Mouse (Mus musculus) forebrain, embryonic 11.5 days (tissue): ENCODE data around the gene Sgtb. TPM values are rescaled to one million over a fixed set of nuclear protein-coding genes. Genes with fewer than 3 reads are reported as not detected.
A peak's percentile ranks its signal among the peaks of the same experiment; 100 is the strongest.

ENCODE experiments used
- ATAC-seq: fragments of 200-750 bp; cut with Nextera tagmentation; replicated peaks from 2 replicates; pipeline ENCODE4 v1.8.0; 2017; ENCODE audit warnings: moderate TSS enrichment; ENCODE audit not compliant: low FRiP score
- DNase-seq: peaks from one replicate; pipeline ENCODE4 v3.0.0-alpha.2; 2017; ENCODE audit warnings: low spot score
- H3K27ac ChIP-seq: fragments of 300-500 bp; sonication (generic); 2 replicates; pipeline ENCODE4 v1.5.1; 2014; ENCODE audit warnings: low read depth, low read length
- H3K27me3 ChIP-seq: fragments of 300-500 bp; sonication (generic); 2 replicates; pipeline ENCODE4 v1.6.1; 2014; ENCODE audit warnings: mild to moderate bottlenecking, low read length, mixed read lengths; ENCODE audit not compliant: control insufficient read depth, insufficient read depth
- H3K36me3 ChIP-seq: fragments of 300-500 bp; sonication (generic); 2 replicates; pipeline ENCODE4 v1.6.1; 2014; ENCODE audit warnings: mild to moderate bottlenecking, low read length, moderate library complexity, mixed read lengths; ENCODE audit not compliant: control insufficient read depth, insufficient read depth
- H3K4me1 ChIP-seq: fragments of 300-500 bp; sonication (generic); replicated peaks from 2 replicates; pipeline ENCODE4 v1.6.1; 2014; ENCODE audit warnings: low read length, mixed read lengths; ENCODE audit not compliant: control insufficient read depth, insufficient read depth
- H3K4me2 ChIP-seq: fragments of 300-500 bp; sonication (generic); 2 replicates; pipeline ENCODE4 v1.6.1; 2014; ENCODE audit warnings: low read depth, mild to moderate bottlenecking, low read length, moderate library complexity, mixed read lengths; ENCODE audit not compliant: severe bottlenecking
- H3K4me3 ChIP-seq: fragments of 300-500 bp; sonication (generic); 2 replicates; pipeline ENCODE4 v1.5.1; 2014; ENCODE audit warnings: low read depth, low read length
- H3K9ac ChIP-seq: fragments of 300-500 bp; sonication (generic); 2 replicates; pipeline ENCODE4 v1.6.1; 2014; ENCODE audit warnings: low read length
- H3K9me3 ChIP-seq: fragments of 300-500 bp; sonication (generic); 2 replicates; pipeline ENCODE4 v1.6.1; 2016; ENCODE audit warnings: low read length, mixed read lengths; ENCODE audit not compliant: control insufficient read depth
- WGBS: fragments of 180-500 bp; shearing (Covaris S2); extraction: QIAGEN DNeasy Blood & Tissue Kit; methylation state at CpG from one replicate; pipeline ENCODE4 v1.1.7; 2014; 5-methylcytosine and 5-hydroxymethylcytosine counted together
- polyA plus RNA-seq: library from polyadenylated mRNA; unstranded; fragments of >200 nt; fragmentation: Nextera tagmentation; extraction: Ambion mirVana; gene quantifications from 2 replicates; pipeline ENCODE4 v1.2.1, GENCODE M21; 2014

The Sgtb gene
- polyA plus RNA-seq: 16.7 and 18.1 TPM in 2 replicates

- no peak within 1 kb of the TSS for H3K27ac ChIP-seq
- H3K9ac ChIP-seq: peak within 1 kb of the TSS; percentile 66
- peaks cover 2% of the 10 kb centered on the region; the same call in 1 of the 2 replicates for H3K4me1 ChIP-seq
- WGBS: 1% methylated on average over 35 of the region's 44 CpGs
- no peaks in the 10 kb centered on the region; the same call in 1 of the 2 replicates for H3K9me3 ChIP-seq
- DNase-seq (peak; percentile 98), ATAC-seq (peak; percentile 97)
- H3K4me2 ChIP-seq: peak within 1 kb of the TSS; percentile 98
- no peaks in the 10 kb centered on the region for H3K27me3 ChIP-seq
- H3K4me3 ChIP-seq: peak within 1 kb of the TSS; percentile 74
- H3K36me3 ChIP-seq: no peaks in the 10 kb centered on the region
Observed at GRCm38 (mm10) chr13:104109288-104109815, at the start of gene Sgtb, which contains the start of gene Nln. Gene Sgtb (plus strand): TSS chr13:104109741. Gene Nln (minus strand): TSS chr13:104109614.

GRCm38 (mm10) chr13:104060231-104060630, 49.3 kb upstream of the Sgtb start:
- peaks cover 5% of the 10 kb centered on the region; the same call in 1 of the 2 replicates for H3K4me1 ChIP-seq
- no peak overlapping the region for H3K9ac ChIP-seq
- H3K27me3 ChIP-seq: no peaks in the 10 kb centered on the region
- WGBS: 87% methylated on average over 1 of the region's 1 CpGs
- H3K4me3 ChIP-seq: no peak overlapping the region
- DNase-seq (no peak), ATAC-seq (no peak)
- H3K27ac ChIP-seq: no peak overlapping the region
- no peaks in the 10 kb centered on the region for H3K36me3 ChIP-seq
- no peak overlapping the region for H3K4me2 ChIP-seq
- no peaks in the 10 kb centered on the region for H3K9me3 ChIP-seq

GRCm38 (mm10) chr13:104061975-104062750, 47.4 kb upstream of the Sgtb start:
- Histone ChIP-seq H3K9me3 (no peaks in the 10 kb centered on the region), H3K4me2 (no peak overlapping the region), H3K36me3 (no peaks in the 10 kb centered on the region), H3K9ac (no peak overlapping the region), H3K27ac (no peak overlapping the region), H3K4me1 (peaks cover 5% of the 10 kb centered on the region; the same call in 1 of the 2 replicates), H3K27me3 (no peaks in the 10 kb centered on the region), H3K4me3 (no peak overlapping the region)
- DNase-seq: no peak
- 0 out of 2 replicates have a peak, but pooled peaks have one; percentile 33 for ATAC-seq
- 41% methylated on average over 2 of the region's 2 CpGs for WGBS

GRCm38 (mm10) chr13:104063061-104063460, 46.5 kb upstream of the Sgtb start:
- H3K4me2 ChIP-seq: no peak overlapping the region
- WGBS: 81% methylated on average over 9 of the region's 9 CpGs
- H3K36me3 ChIP-seq: no peaks in the 10 kb centered on the region
- no peaks in the 10 kb centered on the region for H3K27me3 ChIP-seq
- H3K9ac ChIP-seq: no peak overlapping the region
- no peak overlapping the region for H3K4me3 ChIP-seq
- DNase-seq (no peak), ATAC-seq (no peak)
- peaks cover 5% of the 10 kb centered on the region; the same call in 1 of the 2 replicates for H3K4me1 ChIP-seq
- no peak overlapping the region for H3K27ac ChIP-seq
- no peaks in the 10 kb centered on the region for H3K9me3 ChIP-seq

- DNase-seq (no peak), ATAC-seq (no peak)
- H3K36me3 ChIP-seq: no peaks in the 10 kb centered on the region
- H3K9me3 ChIP-seq: no peaks in the 10 kb centered on the region
- H3K4me1 ChIP-seq: peaks cover 5% of the 10 kb centered on the region; the same call in 1 of the 2 replicates
- whole genome bisulfite sequencing: 76% methylated on average over 2 of the region's 2 CpGs
- H3K9ac ChIP-seq: no peak overlapping the region
- H3K27ac ChIP-seq: no peak overlapping the region
- no peaks in the 10 kb centered on the region for H3K27me3 ChIP-seq
- H3K4me3 ChIP-seq: no peak overlapping the region
- no peak overlapping the region for H3K4me2 ChIP-seq
Observed at GRCm38 (mm10) chr13:104065649-104066347, 43.7 kb upstream of the Sgtb start.

- no peak for ATAC-seq
- no peak for DNase-seq
- WGBS: 94% methylated on average over 11 of the region's 11 CpGs
- Histone ChIP-seq H3K4me3 (no peak overlapping the region), H3K27me3 (no peaks in the 10 kb centered on the region), H3K36me3 (no peaks in the 10 kb centered on the region), H3K4me1 (no peaks in the 10 kb centered on the region), H3K4me2 (no peak overlapping the region), H3K9me3 (no peaks in the 10 kb centered on the region), H3K9ac (no peak overlapping the region), H3K27ac (no peak overlapping the region)
Observed at GRCm38 (mm10) chr13:104069216-104069615, 40.3 kb upstream of the Sgtb start.

GRCm38 (mm10) chr13:104070703-104071102, 38.8 kb upstream of the Sgtb start:
- no peak for ATAC-seq
- Histone ChIP-seq H3K9me3 (no peaks in the 10 kb centered on the region), H3K4me3 (no peak overlapping the region), H3K27me3 (no peaks in the 10 kb centered on the region), H3K4me1 (no peaks in the 10 kb centered on the region), H3K9ac (no peak overlapping the region), H3K4me2 (no peak overlapping the region), H3K27ac (no peak overlapping the region), H3K36me3 (no peaks in the 10 kb centered on the region)
- 81% methylated on average over 3 of the region's 3 CpGs for WGBS
- no peak for DNase-seq

GRCm38 (mm10) chr13:104072351-104072750, 37.2 kb upstream of the Sgtb start:
- no peak overlapping the region for H3K4me2 ChIP-seq
- H3K36me3 ChIP-seq: no peaks in the 10 kb centered on the region
- 85% methylated on average over 9 of the region's 9 CpGs for WGBS
- H3K27ac ChIP-seq: no peak overlapping the region
- ATAC-seq (no peak), DNase-seq (no peak)
- H3K4me1 ChIP-seq: no peaks in the 10 kb centered on the region
- no peaks in the 10 kb centered on the region for H3K27me3 ChIP-seq
- H3K4me3 ChIP-seq: no peak overlapping the region
- no peak overlapping the region for H3K9ac ChIP-seq
- no peaks in the 10 kb centered on the region for H3K9me3 ChIP-seq
